In the genomic region with DNA sequence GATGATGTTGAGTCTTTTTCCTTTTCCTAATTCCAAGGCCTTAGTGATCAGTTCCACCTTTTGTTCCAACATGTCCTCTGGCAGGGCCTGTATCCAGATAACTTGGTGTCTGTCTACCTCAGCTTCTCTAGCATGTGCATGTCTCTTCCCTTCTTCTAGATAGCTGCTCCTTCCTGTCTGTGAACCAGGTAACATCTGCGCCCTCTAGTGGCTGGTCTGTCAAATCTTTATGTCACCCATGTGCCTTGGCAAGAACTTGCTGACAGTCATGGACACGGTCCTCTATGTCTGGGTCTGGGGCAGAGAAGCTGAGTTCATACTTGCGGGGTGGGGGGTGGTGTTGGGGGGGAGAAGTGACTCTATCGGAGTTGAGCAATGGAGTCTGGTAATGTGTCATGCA, we compare ENCODE assay signal across 9 mouse cellular contexts. TPM values are rescaled to one million over a fixed set of nuclear protein-coding genes. Genes with fewer than 3 reads are reported as not detected.
DNase-seq lines count a peak whose midpoint lies in the region; ATAC-seq and TF ChIP-seq lines count a peak whose summit lies in the region.
"Had no signal": no experiment of that assay in that cellular context is flagged by ENCODE, and none has a peak within 500 bp of the region (broad histone marks: within the 10 kb centered on the region; RNA-seq: fewer than 3 reads in every experiment).

No protein-coding gene starts in this region.

- ATAC-seq in forebrain, postnatal 0 days: no peak
- ATAC-seq in forebrain, embryonic 12.5 days (ENCODE audit: low FRiP score): no peak
- ATAC-seq in cerebellum, adult (ENCODE audit: insufficient number of reproducible peaks, low FRiP score, low TSS enrichment): peak; percentile 74
- peak; percentile 63 for ATAC-seq in megakaryocyte, adult 5-6 weeks (ENCODE audit: poor library complexity, severe bottlenecking)

- DNase-seq in forebrain, postnatal 0 days: peak; percentile 39
- DNase-seq in ES-E14 (ENCODE audit: low read depth, low spot score): peak; percentile 52
- DNase-seq in frontal cortex, postnatal 25 days (ENCODE audit: low spot score in 2 of 2): peak; percentile 4 to 26
- peak; percentile 51 to 72 for DNase-seq in layer of hippocampus, adult 2 months (ENCODE audit: low spot score in 2 of 2)
- peak; percentile 51 to 67 for DNase-seq in spleen, adult 2 months (ENCODE audit: low read depth in 1 of 2, low spot score in 2 of 2)

- no peak overlapping the region for H3K9ac ChIP-seq in forebrain, postnatal 0 days
- no peak overlapping the region for H3K9ac ChIP-seq in forebrain, embryonic 12.5 days
- no peak overlapping the region for H3K9ac ChIP-seq in ES-E14 (ENCODE audit: insufficient read depth, low read depth, low read length, poor library complexity, severe bottlenecking)
- H3K9ac ChIP-seq: lung, embryonic 15.5 days had no signal

- H3K4me1 ChIP-seq in forebrain, postnatal 0 days (ENCODE audit: insufficient read depth): no peaks in the 10 kb centered on the region
- no peaks in the 10 kb centered on the region for H3K4me1 ChIP-seq in forebrain, embryonic 12.5 days
- H3K4me1 ChIP-seq in ES-E14 (ENCODE audit: control insufficient read depth in 2 of 2, insufficient read depth in 2 of 2, low read length in 2 of 2, poor library complexity in 1 of 2): no peaks in the 10 kb centered on the region
- H3K4me1 ChIP-seq in spleen, adult 2 months (ENCODE audit: control insufficient read depth, insufficient read depth, insufficient read length): no peaks in the 10 kb centered on the region
- H3K4me1 ChIP-seq: lung, embryonic 15.5 days had no signal

- no peak overlapping the region for H3K4me2 ChIP-seq in forebrain, postnatal 0 days (ENCODE audit: low read depth)
- H3K4me2 ChIP-seq in forebrain, embryonic 12.5 days: no peak overlapping the region
- H3K4me2 ChIP-seq: lung, embryonic 15.5 days had no signal

- WGBS in forebrain, postnatal 0 days: 47% methylated on average over 4 of the region's 4 CpGs
- 42% methylated on average over 4 of the region's 4 CpGs for WGBS in forebrain, embryonic 12.5 days
- WGBS in spleen, adult 2 months: 82% methylated on average over 4 of the region's 4 CpGs

- H3K36me3 ChIP-seq in forebrain, postnatal 0 days (ENCODE audit: insufficient read depth): no peaks in the 10 kb centered on the region
- no peaks in the 10 kb centered on the region for H3K36me3 ChIP-seq in forebrain, embryonic 12.5 days (replicated peaks)
- no peaks in the 10 kb centered on the region for H3K36me3 ChIP-seq in ES-E14 (ENCODE audit: control insufficient read depth, insufficient read depth, low read length, poor library complexity, severe bottlenecking)
- no peaks in the 10 kb centered on the region for H3K36me3 ChIP-seq in spleen, adult 2 months (ENCODE audit: control insufficient read depth, insufficient read depth, low read length)
- H3K36me3 ChIP-seq: lung, embryonic 15.5 days had no signal

- no peak overlapping the region for H3K27ac ChIP-seq in forebrain, postnatal 0 days (ENCODE audit: low read depth, low read length)
- no peak overlapping the region for H3K27ac ChIP-seq in forebrain, embryonic 12.5 days
- no peak overlapping the region for H3K27ac ChIP-seq in ES-E14 (ENCODE audit: insufficient read depth, low read depth, low read length, poor library complexity, severe bottlenecking)
- no peak overlapping the region for H3K27ac ChIP-seq in layer of hippocampus, adult 2 months
- H3K27ac ChIP-seq in spleen, adult 2 months (ENCODE audit: insufficient read depth, low read length): no peak overlapping the region
- H3K27ac ChIP-seq: lung, embryonic 15.5 days had no signal

- in situ Hi-C loops in ES-E14 (cut with MboI; ENCODE audit: low sequenced_read_pairs in 2 of 2, unreplicated experiment in 2 of 2): no loop called here

- no peak overlapping the region for H3K4me3 ChIP-seq in forebrain, postnatal 0 days (ENCODE audit: low read depth, low read length)
- H3K4me3 ChIP-seq in forebrain, embryonic 12.5 days (replicated peaks): no peak overlapping the region
- no peak overlapping the region for H3K4me3 ChIP-seq in ES-E14 (ENCODE audit: insufficient read depth in 1 of 2, low read depth in 1 of 2, low read length in 2 of 2, poor library complexity in 1 of 2, severe bottlenecking in 1 of 2)
- H3K4me3 ChIP-seq in layer of hippocampus, adult 2 months: no peak overlapping the region
- H3K4me3 ChIP-seq in spleen, adult 2 months (ENCODE audit: extremely low read depth, insufficient read depth, insufficient read length): no peak overlapping the region
- H3K4me3 ChIP-seq: lung, embryonic 15.5 days had no signal

- H3K9me3 ChIP-seq in forebrain, postnatal 0 days (ENCODE audit: low read length): no peaks in the 10 kb centered on the region
- H3K9me3 ChIP-seq in forebrain, embryonic 12.5 days: no peaks in the 10 kb centered on the region
- 0 out of 2 replicates have a peak, but pooled peaks cover 2% of the 10 kb centered on the region for H3K9me3 ChIP-seq in ES-E14 (ENCODE audit: control insufficient read depth, insufficient read depth, low read depth, low read length)
- H3K9me3 ChIP-seq: lung, embryonic 15.5 days had no signal

- H3K27me3 ChIP-seq in forebrain, postnatal 0 days (ENCODE audit: insufficient read depth, low read length): no peaks in the 10 kb centered on the region
- no peaks in the 10 kb centered on the region for H3K27me3 ChIP-seq in forebrain, embryonic 12.5 days
- H3K27me3 ChIP-seq in spleen, adult 2 months (ENCODE audit: control insufficient read depth, insufficient read depth, low read length): no peaks in the 10 kb centered on the region
- H3K27me3 ChIP-seq: lung, embryonic 15.5 days had no signal

- TF ChIP-seq POLR2A in spleen, adult 2 months (IDR thresholded peaks at IDR 0.05; ENCODE audit: low read depth, low read length): no peak

- peak; percentile 67 for TF ChIP-seq CTCF in forebrain, postnatal 0 days (IDR thresholded peaks at IDR 0.05; ENCODE audit: low read depth)
- peak; percentile 73 for TF ChIP-seq CTCF in layer of hippocampus, adult 2 months (conservative IDR thresholded peaks at IDR 0.05)
- peak; percentile 35; the same call in 1 of the 2 replicates for TF ChIP-seq CTCF in spleen, adult 2 months (IDR thresholded peaks at IDR 0.05; ENCODE audit: extremely low read depth, insufficient read depth, insufficient read length, insufficient replicate concordance)

TF ChIP-seq in ES-E14, 5 proteins besides CTCF, POLR2A, EP300 and RAD21:
- peak; percentile 45; the same call in 1 of the 2 replicates for TF ChIP-seq ZC3H11A (IDR thresholded peaks at IDR 0.05; ENCODE audit: borderline replicate concordance, low read depth, low read length)
- no peak for TF ChIP-seq HCFC1 (IDR thresholded peaks at IDR 0.05; ENCODE audit: borderline replicate concordance, insufficient read depth, low read length)

RNA-seq across cellular contexts. Expression of a gene that starts 52.2 kb away (rescaled TPM):
- 6.6 and 6.7 TPM in 2 replicates for total RNA-seq in forebrain, postnatal 0 days (2014; rRNA removed)
- 4.8 and 6.5 TPM in 2 replicates for polyA plus RNA-seq in forebrain, postnatal 0 days (2015; fragmentation: Nextera tagmentation; extraction: Ambion mirVana)
- polyA plus RNA-seq in forebrain, embryonic 12.5 days (2016; fragmentation: Nextera tagmentation; extraction: Ambion mirVana): 17.3 and 18.6 TPM in 2 replicates
- 12.4 and 12.7 TPM in 2 replicates for total RNA-seq in ES-E14 (2012; rRNA removed)
- 10 to 100 TPM; 20.2 to 21.6 TPM for total RNA-seq in layer of hippocampus, adult 2 months (2021)
- 4.6 and 6.5 TPM in 2 replicates for total RNA-seq in megakaryocyte, adult 5-6 weeks (2015)
- total RNA-seq in megakaryocyte, adult 5-6 weeks (2017): 4.1 and 8.5 TPM in 2 replicates
- polyA plus RNA-seq in spleen, adult 2 months (2012; rRNA removed): 1.0 and 1.4 TPM in 2 replicates

Comparison
In these comparisons a context has a peak if more than half of its experiments do, and no peak if none do; other contexts are left out.
1. ATAC-seq: peak in cerebellum, adult (single experiment) and megakaryocyte, adult 5-6 weeks (single experiment); none in forebrain, postnatal 0 days (single experiment) and forebrain, embryonic 12.5 days (single experiment).
2. Peak in every context shown above with its lines, with median percentiles within 50 percentile points of each other: DNase-seq and CTCF ChIP-seq.